Mouse (Mus musculus) neutrophil, adult 5-6 weeks (primary cell): Measurements from ENCODE around the gene Phc3. TPM values are rescaled to one million over a fixed set of nuclear protein-coding genes. Genes with fewer than 3 reads are reported as not detected.

Source experiments
- ATAC-seq: fragments of 151-379, 151-347 bp; 2 replicates; pipeline ENCODE4 v1.8.0; 2017; ENCODE audit warnings: mild to moderate bottlenecking, moderate TSS enrichment; ENCODE audit not compliant: insufficient number of reproducible peaks, poor library complexity, low FRiP score, severe bottlenecking; ENCODE audit errors: extremely low read depth
- total RNA-seq: library from RNA; stranded (forward); fragments of 200-1000 nt; gene quantifications from 2 replicates; pipeline ENCODE4 v1.2.3, GENCODE M21; 2017

Phc3 gene
- 47.1 and 47.6 TPM in 2 replicates for total RNA-seq

- ATAC-seq = peak; percentile 88
Measured at GRCm38 (mm10) chr3:30969104-30969581, at the start of gene Phc3. Gene Phc3 (minus strand): TSS chr3:30969415.

GRCm38 (mm10) chr3:31017652-31018051 lies 48.4 kb upstream of the Phc3 start:
- ATAC-seq = no peak

- ATAC-seq = no peak
Measured at GRCm38 (mm10) chr3:31016594-31017196, 47.5 kb upstream of the Phc3 start.

GRCm38 (mm10) chr3:31015682-31016443 lies 46.6 kb upstream of the Phc3 start:
- ATAC-seq = no peak

- no peak for ATAC-seq
Measured at GRCm38 (mm10) chr3:31014374-31014773, 45.2 kb upstream of the Phc3 start.

GRCm38 (mm10) chr3:31004320-31005209 lies 35.4 kb upstream of the Phc3 start:
- no peak for ATAC-seq

GRCm38 (mm10) chr3:31001048-31001676 lies 31.9 kb upstream of the Phc3 start:
- no peak for ATAC-seq

- no peak; the same call in 1 of the 2 replicates for ATAC-seq
Measured at GRCm38 (mm10) chr3:31000018-31000407, 30.8 kb upstream of the Phc3 start.

GRCm38 (mm10) chr3:30999401-31000017 lies 30.3 kb upstream of the Phc3 start:
- ATAC-seq = no peak

GRCm38 (mm10) chr3:30996688-30997014 lies 27.4 kb upstream of the Phc3 start:
- no peak for ATAC-seq

GRCm38 (mm10) chr3:30995899-30996687 lies 26.9 kb upstream of the Phc3 start:
- peak; percentile 2; the same call in 1 of the 2 replicates for ATAC-seq

GRCm38 (mm10) chr3:30995283-30995898 lies 26.2 kb upstream of the Phc3 start, which contains the start of gene Prkci:
Gene Prkci (plus strand): TSS chr3:30995747.
- ATAC-seq = peak; percentile 89

GRCm38 (mm10) chr3:30994859-30995258 lies 25.6 kb upstream of the Phc3 start:
- ATAC-seq = no peak

GRCm38 (mm10) chr3:30993066-30993573 lies 23.9 kb upstream of the Phc3 start:
- ATAC-seq = no peak

GRCm38 (mm10) chr3:30992161-30992560 lies 22.9 kb upstream of the Phc3 start:
- ATAC-seq = no peak

GRCm38 (mm10) chr3:30987396-30988318 lies 18.4 kb upstream of the Phc3 start:
- no peak for ATAC-seq
